Mouse (Mus musculus) brain, embryonic 14.5 days (tissue): ENCODE data around the gene Eef1akmt2.

Experiments
- CTCF ChIP-seq: fragments of 200-500 bp; IDR thresholded peaks from 2 replicates; pipeline ENCODE4 v1.5.1; 2012; ENCODE audit warnings: inconsistent platforms, mild to moderate bottlenecking, moderate library complexity, borderline replicate concordance; ENCODE audit not compliant: insufficient read depth, insufficient read length; ENCODE audit errors: extremely low read depth
- POLR2A ChIP-seq: fragments of 200-500 bp; IDR thresholded peaks from 2 replicates; pipeline ENCODE4 v1.6.1; 2012; ENCODE audit warnings: mild to moderate bottlenecking, inconsistent platforms, borderline replicate concordance; ENCODE audit not compliant: poor library complexity, insufficient read depth, insufficient read length, severe bottlenecking; ENCODE audit errors: extremely low read depth

DNA sequence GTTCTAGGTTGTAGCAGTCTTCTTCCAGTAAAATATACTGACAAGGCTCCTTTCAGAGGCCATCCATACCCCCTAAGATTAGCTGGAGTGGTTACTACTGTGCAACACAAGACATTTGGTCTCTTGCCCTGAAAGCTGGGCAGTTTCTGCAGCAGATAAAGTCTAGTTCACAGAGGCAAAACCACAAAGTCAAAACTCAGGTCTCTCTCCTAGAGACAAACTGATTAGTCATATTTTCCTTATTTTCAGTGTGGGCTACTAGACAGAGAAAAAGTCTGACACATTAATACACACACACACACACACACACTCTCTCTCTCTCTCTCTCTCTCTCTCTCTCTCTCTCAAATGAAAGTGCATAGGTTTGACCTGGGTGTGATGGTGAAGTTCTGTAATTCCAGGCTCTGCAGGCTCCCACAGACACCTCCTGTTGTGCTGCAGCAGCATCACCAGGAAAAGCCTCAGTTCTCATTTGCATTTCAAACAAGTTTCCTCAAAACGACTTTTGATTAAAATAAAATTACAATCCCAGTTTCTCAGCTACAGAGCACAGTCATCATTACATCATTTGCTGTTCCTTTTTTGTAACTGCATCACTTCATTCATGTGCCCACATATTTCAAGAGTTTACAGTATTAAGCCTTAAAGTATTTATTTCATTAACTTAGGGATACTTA lies 28.0 kb downstream of the Eef1akmt2 start:
- TF ChIP-seq CTCF = no peak
- no peak for TF ChIP-seq POLR2A
